ENCODE assay signal across 29 mouse cellular contexts in the genomic region with DNA sequence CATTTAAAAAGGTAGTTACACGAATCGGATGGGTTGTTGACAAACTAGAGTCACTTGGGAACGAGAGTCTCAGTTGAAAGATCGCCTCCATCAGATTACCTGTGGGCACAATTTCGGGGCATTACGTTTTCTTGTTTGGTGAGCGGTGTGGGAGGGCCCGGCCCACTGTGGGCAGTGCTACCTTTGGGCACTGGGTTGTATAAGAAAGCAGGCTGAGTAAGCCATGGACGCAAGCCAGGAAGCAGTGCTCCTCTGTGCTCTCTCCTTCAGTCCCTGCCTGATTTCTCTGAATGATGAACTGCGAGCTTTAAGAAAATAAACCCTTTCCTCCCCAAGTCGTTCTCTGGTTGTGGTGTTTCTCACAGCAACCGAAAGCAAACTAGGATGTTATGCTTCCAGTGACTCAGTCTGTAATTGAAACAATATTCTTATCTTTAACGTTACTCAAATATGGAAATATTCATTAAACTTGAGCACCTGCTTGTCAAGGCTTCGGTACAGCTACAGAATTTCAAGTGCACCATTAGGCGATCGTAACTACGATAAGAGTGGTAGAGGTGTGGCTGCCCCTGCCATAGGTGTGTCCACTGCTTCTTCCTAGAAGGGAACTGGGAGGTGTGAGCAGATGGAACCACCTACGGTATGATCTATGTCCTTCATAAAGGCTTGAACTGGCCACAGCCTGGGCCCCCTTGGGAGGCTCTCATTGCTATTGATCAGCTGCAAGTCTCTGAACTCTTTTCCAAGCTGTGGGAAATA.
DNase-seq lines count a peak whose midpoint lies in the region; ATAC-seq and TF ChIP-seq lines count a peak whose summit lies in the region.
"Had no signal": no experiment of that assay in that cellular context is flagged by ENCODE, and none has a peak within 500 bp of the region (broad histone marks: within the 10 kb centered on the region; RNA-seq: fewer than 3 reads in every experiment).

No protein-coding gene starts in this region.

- H3K27ac ChIP-seq in kidney, embryonic 16.5 days (ENCODE audit: low read length), result no peak overlapping the region
- H3K27ac ChIP-seq in lung, embryonic 14.5 days (ENCODE audit: low read depth), result no peak overlapping the region
- no peak overlapping the region for H3K27ac ChIP-seq in midbrain, embryonic 13.5 days
- H3K27ac ChIP-seq: forebrain, embryonic 13.5 days; gastrocnemius, adult 2 months; heart, embryonic 10.5 days; heart, embryonic 15.5 days; hindbrain, embryonic 12.5 days; hindbrain, postnatal 0 days; liver, embryonic 14.5 days; midbrain, embryonic 15.5 days had no signal

- H3K36me3 ChIP-seq in kidney, embryonic 16.5 days (ENCODE audit: insufficient read depth, low read length), result no peaks in the 10 kb centered on the region
- H3K36me3 ChIP-seq in lung, embryonic 14.5 days (ENCODE audit: insufficient read depth), result no peaks in the 10 kb centered on the region
- no peaks in the 10 kb centered on the region for H3K36me3 ChIP-seq in midbrain, embryonic 13.5 days
- H3K36me3 ChIP-seq: heart, embryonic 10.5 days; heart, embryonic 15.5 days; hindbrain, embryonic 12.5 days; midbrain, embryonic 15.5 days had no signal

- no peak overlapping the region for H3K4me3 ChIP-seq in kidney, embryonic 16.5 days (ENCODE audit: low read length)
- H3K4me3 ChIP-seq in lung, embryonic 14.5 days (ENCODE audit: low read depth, low read length), result no peak overlapping the region
- no peak overlapping the region for H3K4me3 ChIP-seq in midbrain, embryonic 13.5 days (replicated peaks)
- H3K4me3 ChIP-seq: forebrain, embryonic 13.5 days; gastrocnemius, adult 2 months; heart, embryonic 10.5 days; heart, embryonic 15.5 days; hindbrain, embryonic 12.5 days; midbrain, embryonic 15.5 days had no signal

- H3K4me1 ChIP-seq in kidney, embryonic 16.5 days (ENCODE audit: insufficient read depth, low read length), result 0 out of 2 replicates have a peak, but pooled peaks cover 6% of the 10 kb centered on the region
- H3K4me1 ChIP-seq in lung, embryonic 14.5 days (ENCODE audit: insufficient read depth), result no peaks in the 10 kb centered on the region
- H3K4me1 ChIP-seq in midbrain, embryonic 13.5 days (replicated peaks), result no peaks in the 10 kb centered on the region
- H3K4me1 ChIP-seq: forebrain, embryonic 13.5 days; heart, embryonic 10.5 days; heart, embryonic 15.5 days; hindbrain, embryonic 12.5 days; midbrain, embryonic 15.5 days had no signal

- TF ChIP-seq CTCF in lung, embryonic 14.5 days (IDR thresholded peaks at IDR 0.05; ENCODE audit: low read depth), result no peak

- peak; percentile 11 for DNase-seq in kidney, adult 9 months
- peak; percentile 34 for DNase-seq in lung, embryonic 14.5 days
- DNase-seq in lung, postnatal 14 days, result peak; percentile 13
- no peak for DNase-seq in heart, adult 8-10 months (ENCODE audit: low spot score)
- DNase-seq: adrenal gland, adult 8-10 months; cerebellum, adult 11 months; cerebellum, adult 9-10 months; cerebellum, postnatal 36 days; gastrocnemius, adult 2 months; heart, postnatal 36 days; kidney, adult 8-10 months; kidney, postnatal 14 days; layer of hippocampus, adult 9-11 months; liver; right cerebral cortex, postnatal 4 days; thymus, adult 2 months; thymus, postnatal 4 days had no signal

- no peak overlapping the region for H3K4me2 ChIP-seq in kidney, embryonic 16.5 days (replicated peaks; ENCODE audit: low read depth, low read length)
- H3K4me2 ChIP-seq in lung, embryonic 14.5 days, result no peak overlapping the region
- no peak overlapping the region for H3K4me2 ChIP-seq in midbrain, embryonic 13.5 days (replicated peaks)
- H3K4me2 ChIP-seq: forebrain, embryonic 13.5 days; heart, embryonic 15.5 days; hindbrain, embryonic 12.5 days; midbrain, embryonic 15.5 days had no signal

- no peaks in the 10 kb centered on the region for H3K27me3 ChIP-seq in kidney, embryonic 16.5 days (ENCODE audit: insufficient read depth, low read length)
- no peaks in the 10 kb centered on the region for H3K27me3 ChIP-seq in lung, embryonic 14.5 days (ENCODE audit: insufficient read depth, low read length)
- no peaks in the 10 kb centered on the region for H3K27me3 ChIP-seq in midbrain, embryonic 13.5 days
- H3K27me3 ChIP-seq: CH12.LX; forebrain, embryonic 13.5 days; heart, embryonic 15.5 days; hindbrain, embryonic 12.5 days; midbrain, embryonic 15.5 days had no signal

- no peak overlapping the region for H3K9ac ChIP-seq in kidney, embryonic 16.5 days (replicated peaks; ENCODE audit: low read length)
- no peak overlapping the region for H3K9ac ChIP-seq in lung, embryonic 14.5 days
- no peak overlapping the region for H3K9ac ChIP-seq in midbrain, embryonic 13.5 days (replicated peaks)
- H3K9ac ChIP-seq: forebrain, embryonic 13.5 days; heart, embryonic 15.5 days; hindbrain, embryonic 12.5 days; liver, embryonic 14.5 days; midbrain, embryonic 15.5 days had no signal

- H3K9me3 ChIP-seq in kidney, embryonic 16.5 days (ENCODE audit: low read length), result no peaks in the 10 kb centered on the region
- H3K9me3 ChIP-seq in lung, embryonic 14.5 days (ENCODE audit: low read depth, low read length), result no peaks in the 10 kb centered on the region
- no peaks in the 10 kb centered on the region for H3K9me3 ChIP-seq in midbrain, embryonic 13.5 days
- H3K9me3 ChIP-seq: forebrain, embryonic 13.5 days; heart, embryonic 10.5 days; heart, embryonic 15.5 days; hindbrain, embryonic 12.5 days; midbrain, embryonic 15.5 days had no signal

- 72% methylated on average over 18 of the region's 18 CpGs for WGBS in kidney, embryonic 16.5 days
- WGBS in lung, embryonic 14.5 days, result 54% methylated on average over 18 of the region's 18 CpGs
- WGBS in midbrain, embryonic 13.5 days, result 92% methylated on average over 18 of the region's 18 CpGs

- no peak for ATAC-seq in kidney, embryonic 16.5 days (ENCODE audit: low FRiP score, low TSS enrichment)
- ATAC-seq in lung, embryonic 14.5 days (ENCODE audit: insufficient read depth), result no peak
- ATAC-seq in cerebellum, adult (ENCODE audit: insufficient number of reproducible peaks, low FRiP score, low TSS enrichment), result no peak
- no peak for ATAC-seq in midbrain, embryonic 13.5 days
- ATAC-seq: forebrain, embryonic 13.5 days; hindbrain, postnatal 0 days; intestine, embryonic 16.5 days; midbrain, embryonic 15.5 days had no signal
